Mouse (Mus musculus): ENCODE measurements at regions not wholly inside any gene's neighbourhood (a gene's known extent, or its start where the extent isn't known, plus 50 kb on each side); places are given as distances from the start of the nearest gene placed in this dataset.

- TF ChIP-seq CTCF (IDR thresholded peaks at IDR 0.05; ENCODE audit: low read depth) (no peak), EP300 (IDR thresholded peaks at IDR 0.05; ENCODE audit: low read depth) (no peak)
Observed at GRCm38 (mm10) chr7:66571451-66571850, 117.9 kb downstream of the Asb7 start.

Data from heart, postnatal 0 days (tissue).